Mouse (Mus musculus): ENCODE measurements around the gene Wwox. TPM values are rescaled to one million over a fixed set of nuclear protein-coding genes. Genes with fewer than 3 reads are reported as not detected.

The Wwox gene
- polyA plus RNA-seq, 1 experiment from 2014 or later: 12.9 TPM

GRCm38 (mm10) chr8:115208415-115209192 lies 769.1 kb downstream of the Wwox start:
- 0 out of 2 replicates have a peak, but pooled peaks cover 5% of the 10 kb centered on the region for H3K27me3 ChIP-seq (ENCODE audit: control insufficient read depth, insufficient read depth, low read length)
- 42% methylated on average over 15 of the region's 15 CpGs for WGBS
- H3K27ac ChIP-seq (ENCODE audit: low read length): no peak overlapping the region
- no peaks in the 10 kb centered on the region for H3K4me1 ChIP-seq (ENCODE audit: control insufficient read depth, insufficient read depth, low read length)
- no peak overlapping the region for H3K4me3 ChIP-seq (replicated peaks; ENCODE audit: low read length)
- H3K4me2 ChIP-seq (ENCODE audit: low read depth, low read length): no peak overlapping the region
- no peaks in the 10 kb centered on the region for H3K9me3 ChIP-seq (replicated peaks; ENCODE audit: control insufficient read depth, low read length)
- no peak for ATAC-seq (ENCODE audit: insufficient read depth, low FRiP score)
- H3K36me3 ChIP-seq (ENCODE audit: control insufficient read depth, insufficient read depth, low read length): no peaks in the 10 kb centered on the region
- no peak overlapping the region for H3K9ac ChIP-seq (ENCODE audit: low read length)

GRCm38 (mm10) chr8:115210014-115210413 lies 770.6 kb downstream of the Wwox start:
- H3K4me3 ChIP-seq (replicated peaks; ENCODE audit: low read length): no peak overlapping the region
- 0 out of 2 replicates have a peak, but pooled peaks cover 5% of the 10 kb centered on the region for H3K27me3 ChIP-seq (ENCODE audit: control insufficient read depth, insufficient read depth, low read length)
- H3K27ac ChIP-seq (ENCODE audit: low read length): no peak overlapping the region
- WGBS: 46% methylated on average over 6 of the region's 6 CpGs
- no peak overlapping the region for H3K4me2 ChIP-seq (ENCODE audit: low read depth, low read length)
- no peaks in the 10 kb centered on the region for H3K9me3 ChIP-seq (replicated peaks; ENCODE audit: control insufficient read depth, low read length)
- H3K36me3 ChIP-seq (ENCODE audit: control insufficient read depth, insufficient read depth, low read length): no peaks in the 10 kb centered on the region
- no peak for ATAC-seq (ENCODE audit: insufficient read depth, low FRiP score)
- peaks cover 4% of the 10 kb centered on the region; the same call in 1 of the 2 replicates for H3K4me1 ChIP-seq (ENCODE audit: control insufficient read depth, insufficient read depth, low read length)
- no peak overlapping the region for H3K9ac ChIP-seq (ENCODE audit: low read length)

GRCm38 (mm10) chr8:115213126-115213525 lies 773.7 kb downstream of the Wwox start:
- no peak overlapping the region for H3K27ac ChIP-seq (ENCODE audit: low read length)
- no peak overlapping the region for H3K4me3 ChIP-seq (replicated peaks; ENCODE audit: low read length)
- no peaks in the 10 kb centered on the region for H3K9me3 ChIP-seq (replicated peaks; ENCODE audit: control insufficient read depth, low read length)
- H3K27me3 ChIP-seq (ENCODE audit: control insufficient read depth, insufficient read depth, low read length): 0 out of 2 replicates have a peak, but pooled peaks cover 5% of the 10 kb centered on the region
- peaks cover 4% of the 10 kb centered on the region; the same call in 1 of the 2 replicates for H3K4me1 ChIP-seq (ENCODE audit: control insufficient read depth, insufficient read depth, low read length)
- WGBS: 77% methylated on average over 4 of the region's 4 CpGs
- no peak for ATAC-seq (ENCODE audit: insufficient read depth, low FRiP score)
- H3K36me3 ChIP-seq (ENCODE audit: control insufficient read depth, insufficient read depth, low read length): no peaks in the 10 kb centered on the region
- no peak overlapping the region for H3K4me2 ChIP-seq (ENCODE audit: low read depth, low read length)
- no peak overlapping the region for H3K9ac ChIP-seq (ENCODE audit: low read length)

GRCm38 (mm10) chr8:115214870-115215269 lies 775.4 kb downstream of the Wwox start:
- WGBS: 32% methylated on average over 17 of the region's 17 CpGs
- Histone ChIP-seq H3K9me3 (replicated peaks; ENCODE audit: control insufficient read depth, low read length) (no peaks in the 10 kb centered on the region), H3K9ac (ENCODE audit: low read length) (no peak overlapping the region), H3K4me3 (replicated peaks; ENCODE audit: low read length) (no peak overlapping the region), H3K4me2 (ENCODE audit: low read depth, low read length) (no peak overlapping the region), H3K4me1 (ENCODE audit: control insufficient read depth, insufficient read depth, low read length) (peaks cover 4% of the 10 kb centered on the region; the same call in 1 of the 2 replicates), H3K36me3 (ENCODE audit: control insufficient read depth, insufficient read depth, low read length) (no peaks in the 10 kb centered on the region), H3K27me3 (ENCODE audit: control insufficient read depth, insufficient read depth, low read length) (no peaks in the 10 kb centered on the region), H3K27ac (ENCODE audit: low read length) (no peak overlapping the region)
- no peak for ATAC-seq (ENCODE audit: insufficient read depth, low FRiP score)

GRCm38 (mm10) chr8:115216801-115217200 lies 777.3 kb downstream of the Wwox start:
- Histone ChIP-seq H3K4me3 (replicated peaks; ENCODE audit: low read length) (no peak overlapping the region), H3K4me1 (ENCODE audit: control insufficient read depth, insufficient read depth, low read length) (peaks cover 4% of the 10 kb centered on the region; the same call in 1 of the 2 replicates), H3K27me3 (ENCODE audit: control insufficient read depth, insufficient read depth, low read length) (no peaks in the 10 kb centered on the region), H3K9ac (ENCODE audit: low read length) (no peak overlapping the region), H3K9me3 (replicated peaks; ENCODE audit: control insufficient read depth, low read length) (no peaks in the 10 kb centered on the region), H3K4me2 (ENCODE audit: low read depth, low read length) (no peak overlapping the region), H3K27ac (ENCODE audit: low read length) (no peak overlapping the region), H3K36me3 (ENCODE audit: control insufficient read depth, insufficient read depth, low read length) (no peaks in the 10 kb centered on the region)
- no peak for ATAC-seq (ENCODE audit: insufficient read depth, low FRiP score)
- WGBS: 41% methylated on average over 3 of the region's 3 CpGs

- H3K4me3 ChIP-seq (replicated peaks; ENCODE audit: low read length): no peak overlapping the region
- no peak overlapping the region for H3K4me2 ChIP-seq (ENCODE audit: low read depth, low read length)
- no peak overlapping the region for H3K27ac ChIP-seq (ENCODE audit: low read length)
- no peaks in the 10 kb centered on the region for H3K36me3 ChIP-seq (ENCODE audit: control insufficient read depth, insufficient read depth, low read length)
- H3K4me1 ChIP-seq (ENCODE audit: control insufficient read depth, insufficient read depth, low read length): no peaks in the 10 kb centered on the region
- WGBS: 32% methylated on average over 13 of the region's 13 CpGs
- H3K27me3 ChIP-seq (ENCODE audit: control insufficient read depth, insufficient read depth, low read length): no peaks in the 10 kb centered on the region
- no peak overlapping the region for H3K9ac ChIP-seq (ENCODE audit: low read length)
- ATAC-seq (ENCODE audit: insufficient read depth, low FRiP score): no peak
- no peaks in the 10 kb centered on the region for H3K9me3 ChIP-seq (replicated peaks; ENCODE audit: control insufficient read depth, low read length)
Observed at GRCm38 (mm10) chr8:115222545-115222944, 783.1 kb downstream of the Wwox start.

GRCm38 (mm10) chr8:115226781-115227583 lies 787.5 kb downstream of the Wwox start:
- ATAC-seq (ENCODE audit: insufficient read depth, low FRiP score): no peak

GRCm38 (mm10) chr8:115228903-115229302 lies 789.4 kb downstream of the Wwox start:
- ATAC-seq (ENCODE audit: insufficient read depth, low FRiP score): no peak
- no peaks in the 10 kb centered on the region for H3K36me3 ChIP-seq (ENCODE audit: control insufficient read depth, insufficient read depth, low read length)
- no peak overlapping the region for H3K27ac ChIP-seq (ENCODE audit: low read length)
- H3K9me3 ChIP-seq (replicated peaks; ENCODE audit: control insufficient read depth, low read length): no peaks in the 10 kb centered on the region
- H3K4me2 ChIP-seq (ENCODE audit: low read depth, low read length): no peak overlapping the region
- no peaks in the 10 kb centered on the region for H3K4me1 ChIP-seq (ENCODE audit: control insufficient read depth, insufficient read depth, low read length)
- no peak overlapping the region for H3K4me3 ChIP-seq (replicated peaks; ENCODE audit: low read length)
- 80% methylated on average over 11 of the region's 11 CpGs for WGBS
- no peak overlapping the region for H3K9ac ChIP-seq (ENCODE audit: low read length)
- H3K27me3 ChIP-seq (ENCODE audit: control insufficient read depth, insufficient read depth, low read length): no peaks in the 10 kb centered on the region

More at GRCm38 (mm10) chr8:115226781-115227583, 787.5 kb downstream of the Wwox start:
- Histone ChIP-seq H3K9me3 (replicated peaks; ENCODE audit: control insufficient read depth, low read length) (no peaks in the 10 kb centered on the region), H3K4me1 (ENCODE audit: control insufficient read depth, insufficient read depth, low read length) (no peaks in the 10 kb centered on the region), H3K27ac (ENCODE audit: low read length) (no peak overlapping the region), H3K4me2 (ENCODE audit: low read depth, low read length) (no peak overlapping the region), H3K9ac (ENCODE audit: low read length) (no peak overlapping the region), H3K4me3 (replicated peaks; ENCODE audit: low read length) (no peak overlapping the region), H3K27me3 (ENCODE audit: control insufficient read depth, insufficient read depth, low read length) (no peaks in the 10 kb centered on the region), H3K36me3 (ENCODE audit: control insufficient read depth, insufficient read depth, low read length) (no peaks in the 10 kb centered on the region)
- 66% methylated on average over 20 of the region's 20 CpGs for whole genome bisulfite sequencing

GRCm38 (mm10) chr8:115234068-115234467 lies 794.6 kb downstream of the Wwox start:
- 76% methylated on average over 6 of the region's 6 CpGs for WGBS
- no peaks in the 10 kb centered on the region; the same call in 1 of the 2 replicates for H3K4me1 ChIP-seq (ENCODE audit: control insufficient read depth, insufficient read depth, low read length)
- H3K27ac ChIP-seq (ENCODE audit: low read length): no peak overlapping the region
- no peaks in the 10 kb centered on the region for H3K9me3 ChIP-seq (replicated peaks; ENCODE audit: control insufficient read depth, low read length)
- H3K36me3 ChIP-seq (ENCODE audit: control insufficient read depth, insufficient read depth, low read length): no peaks in the 10 kb centered on the region
- ATAC-seq (ENCODE audit: insufficient read depth, low FRiP score): no peak
- H3K27me3 ChIP-seq (ENCODE audit: control insufficient read depth, insufficient read depth, low read length): no peaks in the 10 kb centered on the region
- H3K9ac ChIP-seq (ENCODE audit: low read length): no peak overlapping the region
- no peak overlapping the region for H3K4me3 ChIP-seq (replicated peaks; ENCODE audit: low read length)
- H3K4me2 ChIP-seq (ENCODE audit: low read depth, low read length): no peak overlapping the region

Measured in stomach, embryonic 16.5 days (tissue).